Mouse (Mus musculus) bone marrow, adult 2 months (tissue): ENCODE measurements around the gene Unc93a2.
"Not testable (repeated sequence)": the region's sequence is repeated elsewhere in the genome, so short reads cannot be mapped to it uniquely, and the experiment has no call there.

ENCODE experiments used
- CTCF ChIP-seq: fragments of 200-500 bp; IDR thresholded peaks from 2 replicates; pipeline ENCODE4 v1.5.1; 2011; ENCODE audit warnings: low read length, control low read depth; ENCODE audit not compliant: control insufficient read depth, insufficient read depth
- POLR2A ChIP-seq: fragments of 200-500 bp; IDR thresholded peaks from 2 replicates; pipeline ENCODE4 v1.6.1; 2011; ENCODE audit warnings: low read depth, mild to moderate bottlenecking, control low read depth, low read length, borderline replicate concordance; ENCODE audit not compliant: control insufficient read depth

DNA sequence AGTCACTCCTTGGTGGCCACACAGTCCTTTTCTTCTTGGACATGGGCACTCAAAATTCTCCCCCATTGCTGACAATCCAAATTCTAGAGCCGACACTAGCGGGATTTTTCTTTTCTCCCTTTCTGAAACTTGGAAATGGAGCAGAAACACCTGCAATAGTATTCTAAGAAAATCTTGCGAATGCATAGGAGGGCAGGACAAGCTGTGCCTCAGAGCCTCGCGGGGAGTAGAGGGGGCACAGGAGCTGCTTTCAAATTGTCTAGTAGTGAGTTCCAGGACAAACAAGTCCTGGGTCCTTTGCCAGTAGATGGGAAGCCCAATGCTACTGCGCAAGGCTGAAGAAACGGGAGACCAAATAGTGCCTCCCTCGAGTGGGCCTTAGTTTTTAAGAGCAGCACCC lies 10.4 kb upstream of the Unc93a2 start:
- TF ChIP-seq POLR2A, CTCF: not testable (repeated sequence)
